Mouse (Mus musculus) heart, embryonic 11.5 days (tissue): ENCODE data around the gene Sspn. TPM values are rescaled to one million over a fixed set of nuclear protein-coding genes. Genes with fewer than 3 reads are reported as not detected.

Source experiments
- ATAC-seq: fragments of 200-750 bp; cut with Nextera tagmentation; replicated peaks from 2 replicates; pipeline ENCODE4 v1.8.0; 2017; ENCODE audit warnings: moderate library complexity; ENCODE audit not compliant: insufficient number of reproducible peaks, low FRiP score, low TSS enrichment
- H3K27ac ChIP-seq: fragments of 300-500 bp; sonication (generic); 2 replicates; pipeline ENCODE4 v1.5.1; 2014; ENCODE audit warnings: mild to moderate bottlenecking, low read depth, low read length
- H3K27me3 ChIP-seq: fragments of 300-500 bp; sonication (generic); 2 replicates; pipeline ENCODE4 v1.6.1; 2014; ENCODE audit warnings: mild to moderate bottlenecking, low read length, mixed read lengths; ENCODE audit not compliant: control insufficient read depth, insufficient read depth
- H3K36me3 ChIP-seq: fragments of 300-500 bp; sonication (generic); 2 replicates; pipeline ENCODE4 v1.6.1; 2014; ENCODE audit warnings: mild to moderate bottlenecking, low read length, moderate library complexity, mixed read lengths; ENCODE audit not compliant: control insufficient read depth, insufficient read depth
- H3K4me1 ChIP-seq: fragments of 300-500 bp; sonication (generic); 2 replicates; pipeline ENCODE4 v1.6.1; 2014; ENCODE audit warnings: low read length; ENCODE audit not compliant: control insufficient read depth, insufficient read depth
- H3K4me2 ChIP-seq: fragments of 300-500 bp; sonication (generic); 2 replicates; pipeline ENCODE4 v1.6.1; 2014; ENCODE audit warnings: mild to moderate bottlenecking, moderate library complexity
- H3K4me3 ChIP-seq: fragments of 300-500 bp; sonication (generic); 2 replicates; pipeline ENCODE4 v1.5.1; 2014; ENCODE audit warnings: low read depth, low read length
- H3K9ac ChIP-seq: fragments of 300-500 bp; sonication (generic); 2 replicates; pipeline ENCODE4 v1.6.1; 2014; ENCODE audit warnings: mild to moderate bottlenecking, low read depth, low read length, moderate library complexity
- H3K9me3 ChIP-seq: fragments of 300-500 bp; sonication (generic); replicated peaks from 2 replicates; pipeline ENCODE4 v1.6.1; 2016; ENCODE audit warnings: low read length; ENCODE audit not compliant: control insufficient read depth
- WGBS: fragments of 180-500 bp; shearing (Covaris S2); extraction: QIAGEN DNeasy Blood & Tissue Kit; methylation state at CpG from one replicate; pipeline ENCODE4 v1.1.7; 2014; ENCODE audit not compliant: insufficient replicate concordance; 5-methylcytosine and 5-hydroxymethylcytosine counted together
- polyA plus RNA-seq: library from polyadenylated mRNA; unstranded; fragments of >200 nt; fragmentation: Nextera tagmentation; extraction: Ambion mirVana; gene quantifications from 2 replicates; pipeline ENCODE4 v1.2.1, GENCODE M21; 2014

Sspn gene
- polyA plus RNA-seq, 1 experiment from 2014 or later, result 35.6 TPM

- WGBS, result 77% methylated on average over 13 of the region's 13 CpGs
- ATAC-seq, result no peak
These were observed 37.9 kb upstream of the Sspn start for GRCm38 (mm10) chr6:145893366-145894021.

GRCm38 (mm10) chr6:145894669-145895342 is 36.6 kb upstream of the Sspn start:
- no peaks in the 10 kb centered on the region for H3K27me3 ChIP-seq
- no peak overlapping the region for H3K9ac ChIP-seq
- H3K4me1 ChIP-seq, result 0 out of 2 replicates have a peak, but pooled peaks cover 2% of the 10 kb centered on the region
- no peaks in the 10 kb centered on the region for H3K36me3 ChIP-seq
- H3K27ac ChIP-seq, result no peak overlapping the region
- no peak for ATAC-seq
- no peak overlapping the region for H3K4me3 ChIP-seq
- H3K9me3 ChIP-seq, result no peaks in the 10 kb centered on the region
- no peak overlapping the region for H3K4me2 ChIP-seq
- 68% methylated on average over 8 of the region's 8 CpGs for WGBS

More at GRCm38 (mm10) chr6:145893366-145894021, 37.9 kb upstream of the Sspn start:
- Histone ChIP-seq H3K9ac (no peak overlapping the region), H3K27ac (no peak overlapping the region), H3K4me1 (0 out of 2 replicates have a peak, but pooled peaks cover 2% of the 10 kb centered on the region), H3K4me3 (no peak overlapping the region), H3K36me3 (no peaks in the 10 kb centered on the region), H3K4me2 (no peak overlapping the region), H3K27me3 (no peaks in the 10 kb centered on the region), H3K9me3 (no peaks in the 10 kb centered on the region)

- WGBS, result 85% methylated on average over 5 of the region's 5 CpGs
These were observed 27.3 kb upstream of the Sspn start for GRCm38 (mm10) chr6:145904169-145904568.

GRCm38 (mm10) chr6:145904616-145905015 is 26.8 kb upstream of the Sspn start:
- H3K27me3 ChIP-seq, result no peaks in the 10 kb centered on the region
- no peak for ATAC-seq
- WGBS, result 77% methylated on average over 5 of the region's 5 CpGs
- no peak overlapping the region for H3K9ac ChIP-seq
- no peak overlapping the region for H3K4me2 ChIP-seq
- no peak overlapping the region for H3K4me3 ChIP-seq
- peaks cover 6% of the 10 kb centered on the region; the same call in 1 of the 2 replicates for H3K4me1 ChIP-seq
- no peaks in the 10 kb centered on the region for H3K9me3 ChIP-seq
- H3K36me3 ChIP-seq, result no peaks in the 10 kb centered on the region
- H3K27ac ChIP-seq, result no peak overlapping the region

More at GRCm38 (mm10) chr6:145904169-145904568, 27.3 kb upstream of the Sspn start:
- no peak for ATAC-seq
- Histone ChIP-seq H3K27me3 (no peaks in the 10 kb centered on the region), H3K9me3 (no peaks in the 10 kb centered on the region), H3K4me2 (no peak overlapping the region), H3K36me3 (no peaks in the 10 kb centered on the region), H3K4me1 (peaks cover 6% of the 10 kb centered on the region; the same call in 1 of the 2 replicates), H3K9ac (no peak overlapping the region), H3K4me3 (no peak overlapping the region), H3K27ac (no peak overlapping the region)

- Histone ChIP-seq H3K4me3 (no peak overlapping the region), H3K27me3 (no peaks in the 10 kb centered on the region), H3K4me2 (no peak overlapping the region), H3K4me1 (peaks cover 8% of the 10 kb centered on the region; the same call in 1 of the 2 replicates), H3K9me3 (no peaks in the 10 kb centered on the region), H3K27ac (peak overlapping the region; percentile 15; the same call in 1 of the 2 replicates), H3K9ac (no peak overlapping the region), H3K36me3 (no peaks in the 10 kb centered on the region)
- 46% methylated on average over 7 of the region's 7 CpGs for WGBS
- no peak for ATAC-seq
These were observed 25.1 kb upstream of the Sspn start for GRCm38 (mm10) chr6:145906096-145906890.

- Histone ChIP-seq H3K4me3 (no peak overlapping the region), H3K27me3 (no peaks in the 10 kb centered on the region), H3K4me2 (no peak overlapping the region), H3K36me3 (no peaks in the 10 kb centered on the region), H3K27ac (no peak overlapping the region), H3K4me1 (peaks cover 8% of the 10 kb centered on the region; the same call in 1 of the 2 replicates), H3K9ac (no peak overlapping the region), H3K9me3 (no peaks in the 10 kb centered on the region)
- no peak for ATAC-seq
- WGBS, result 82% methylated on average over 4 of the region's 4 CpGs
These were observed 21.5 kb upstream of the Sspn start for GRCm38 (mm10) chr6:145909943-145910342.

- no peak overlapping the region for H3K27ac ChIP-seq
- no peak overlapping the region for H3K4me3 ChIP-seq
- H3K4me1 ChIP-seq, result peaks cover 8% of the 10 kb centered on the region; the same call in 1 of the 2 replicates
- H3K36me3 ChIP-seq, result no peaks in the 10 kb centered on the region
- H3K4me2 ChIP-seq, result no peak overlapping the region
- H3K9ac ChIP-seq, result no peak overlapping the region
- H3K9me3 ChIP-seq, result no peaks in the 10 kb centered on the region
- no peak for ATAC-seq
- no peaks in the 10 kb centered on the region for H3K27me3 ChIP-seq
- WGBS, result 78% methylated on average over 3 of the region's 3 CpGs
These were observed 20.7 kb upstream of the Sspn start for GRCm38 (mm10) chr6:145910469-145911426.

- H3K4me3 ChIP-seq, result no peak overlapping the region
- no peaks in the 10 kb centered on the region for H3K9me3 ChIP-seq
- no peak for ATAC-seq
- H3K36me3 ChIP-seq, result no peaks in the 10 kb centered on the region
- no peak overlapping the region for H3K4me2 ChIP-seq
- H3K9ac ChIP-seq, result no peak overlapping the region
- no peak overlapping the region for H3K27ac ChIP-seq
- H3K4me1 ChIP-seq, result 0 out of 2 replicates have a peak, but pooled peaks cover 2% of the 10 kb centered on the region
- no peaks in the 10 kb centered on the region for H3K27me3 ChIP-seq
These were observed 19.2 kb upstream of the Sspn start for GRCm38 (mm10) chr6:145912232-145912631.
